Mouse (Mus musculus): ENCODE measurements around the gene Abcg5. TPM values are rescaled to one million over a fixed set of nuclear protein-coding genes. Genes with fewer than 3 reads are reported as not detected.

The Abcg5 gene
- not detected for polyA plus RNA-seq (2017; shearing (Covaris generic))

DNA sequence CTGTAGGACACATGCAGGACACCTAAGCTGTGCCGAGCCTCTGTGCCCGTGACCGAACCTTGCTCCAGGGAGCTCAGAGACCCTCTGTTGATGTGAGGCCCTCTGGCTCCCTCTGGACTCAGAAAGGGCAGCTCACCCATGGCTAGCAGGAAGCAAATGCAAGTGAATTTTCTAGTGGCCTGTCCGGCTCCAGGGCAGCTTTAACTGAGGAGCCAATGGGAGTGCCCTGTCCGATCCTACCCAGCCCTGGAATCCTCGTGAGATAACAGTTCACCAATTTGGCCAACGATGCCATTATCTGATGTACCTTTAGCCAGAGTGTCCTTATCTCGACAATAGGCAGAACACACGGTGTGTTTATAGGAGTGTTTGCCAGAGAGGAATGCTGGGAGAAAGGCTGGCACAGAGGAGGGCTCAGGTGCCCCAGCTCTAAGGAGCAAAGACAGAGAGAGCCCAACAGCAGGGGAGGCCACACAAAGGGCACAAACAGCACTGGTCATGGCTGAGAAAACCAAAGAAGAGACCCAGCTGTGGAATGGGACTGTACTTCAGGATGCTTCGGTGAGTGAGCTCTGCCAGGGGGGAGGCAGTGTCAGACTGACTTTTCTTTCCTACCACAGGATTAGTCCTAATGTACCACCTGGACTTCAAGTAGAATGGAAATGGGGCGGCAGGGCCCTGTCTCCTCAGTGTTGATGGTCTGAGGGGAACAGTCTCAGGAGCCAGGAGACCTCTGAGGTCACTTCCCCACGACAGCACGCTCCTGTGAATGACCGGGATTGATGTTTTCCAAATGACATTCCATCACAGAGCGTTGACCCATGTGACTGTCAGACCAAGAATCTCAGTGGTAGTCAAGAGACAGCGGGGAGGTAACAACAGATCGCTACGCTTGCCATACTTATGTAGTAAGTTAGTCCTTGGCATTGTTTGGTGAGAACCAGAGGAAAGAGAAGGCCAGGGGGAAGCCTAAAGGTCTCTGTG, at the start of gene Abcg5:
TSS of gene Abcg5 (minus strand) at position 278 of the 984 bp plus-strand sequence.

DNA sequence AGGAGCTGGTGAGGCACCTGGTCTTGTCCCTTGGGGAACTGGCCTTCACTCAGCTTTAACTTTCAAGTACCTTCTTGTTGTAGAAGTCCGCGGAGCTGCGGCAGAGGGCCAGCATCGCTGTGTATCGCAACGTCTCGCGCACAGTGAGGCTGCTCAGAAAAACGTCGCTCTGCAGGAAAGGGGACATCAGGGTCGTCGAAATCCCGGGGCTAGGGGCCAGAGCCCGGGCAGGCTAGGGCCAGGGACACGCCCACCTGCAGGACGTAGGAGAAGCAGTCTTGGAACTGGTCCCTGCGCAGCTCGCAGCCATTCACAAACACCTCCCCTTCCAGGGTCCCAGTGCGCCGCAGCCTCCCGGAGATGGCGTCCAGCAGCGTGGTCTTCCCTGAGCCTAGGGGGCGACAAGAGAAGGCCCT, 6.9 kb downstream of the Abcg5 start, which contains the start of gene Abcg8:
TSS of gene Abcg8 (plus strand) at position 352 of the 416 bp plus-strand sequence.

DNA sequence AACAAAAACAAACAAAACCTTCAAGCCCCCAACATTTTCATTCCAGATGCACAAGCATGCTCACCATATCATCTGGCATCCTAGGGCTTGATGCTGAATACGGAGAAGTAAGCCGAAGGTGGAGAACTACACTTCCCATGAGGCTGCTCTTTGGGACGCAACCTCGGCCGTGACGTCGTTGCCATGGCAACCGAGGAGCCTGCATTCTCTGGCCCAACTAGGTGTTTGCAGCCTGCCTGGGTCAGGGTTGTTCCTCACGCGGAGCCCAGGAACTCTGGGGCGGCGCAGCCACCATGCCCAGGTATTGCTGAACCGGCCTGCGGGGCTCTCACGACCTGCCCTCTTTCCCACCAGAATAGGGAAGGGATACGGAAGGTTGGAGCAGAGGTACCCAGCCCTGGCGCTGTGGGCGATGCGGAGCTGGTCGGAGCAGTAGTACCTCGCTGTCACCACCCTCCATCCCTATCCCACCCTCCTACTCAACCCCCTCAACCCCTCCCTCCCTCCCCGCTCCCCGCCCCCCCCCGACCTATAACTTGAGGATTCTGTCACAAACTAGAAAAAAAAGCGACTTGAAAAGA, 56.4 kb downstream of the Abcg5 start, which contains the start of gene Dync2li1:
TSS of gene Dync2li1 (plus strand) at position 221 of the 581 bp plus-strand sequence.

Other genes with a start within 250 kb of the Abcg5 start
- gene Thada, start 216.8 kb downstream of the Abcg5 start, polyA plus RNA-seq (2017; shearing (Covaris generic)), result 112 TPM
- not detected for gene Plekhh2, start 171.1 kb downstream of the Abcg5 start, polyA plus RNA-seq (2017; shearing (Covaris generic))
- gene Dync2li1, start 56.5 kb downstream of the Abcg5 start, polyA plus RNA-seq (2017; shearing (Covaris generic)), result 4.7 TPM
- gene Abcg8, start 6.7 kb downstream of the Abcg5 start, polyA plus RNA-seq (2017; shearing (Covaris generic)), result not detected
- gene Lrpprc, start 107.8 kb upstream of the Abcg5 start, polyA plus RNA-seq (2017; shearing (Covaris generic)), result 19.6 TPM